Mouse (Mus musculus) left cerebral cortex, adult 2 months (tissue): Measurements from ENCODE around the gene Anks1. TPM values are rescaled to one million over a fixed set of nuclear protein-coding genes. Genes with fewer than 3 reads are reported as not detected.
A peak's percentile ranks its signal among the peaks of the same experiment; 100 is the strongest.

Experiments
- DNase-seq, 2 experiments: peaks; one replicate each; pipeline ENCODE4 v3.0.0; 2021 to 2022; ENCODE audit warnings: low spot score in 2 of 2, mixed read lengths in 1 of 2; ENCODE audit errors: extremely low spot score in 1 of 2
- H3K27ac ChIP-seq: fragments of 200-600 bp; 2 replicates; pipeline ENCODE4 v1.8.1; 2022
- H3K4me3 ChIP-seq: fragments of 200-600 bp; 2 replicates; pipeline ENCODE4 v1.8.1; 2022
- CTCF ChIP-seq: fragments of 200-600 bp; IDR thresholded peaks from 2 replicates; pipeline ENCODE4 v1.8.1; 2022; ENCODE audit warnings: antibody characterized with exemption, mild to moderate bottlenecking, moderate library complexity
- intact Hi-C: fragments of 180-260 bp; cut with DNase I; formaldehyde crosslinking; loops from one replicate; pipeline ENCODE4 v1.15.1; 2025
- total RNA-seq, 2 experiments: library from RNA; stranded (reverse); gene quantifications; 2 replicates each; pipeline ENCODE4 v1.2.3; 2021

The Anks1 gene
- total RNA-seq, 2 experiments from 2014 or later = 36.6 to 54.9 TPM

DNA sequence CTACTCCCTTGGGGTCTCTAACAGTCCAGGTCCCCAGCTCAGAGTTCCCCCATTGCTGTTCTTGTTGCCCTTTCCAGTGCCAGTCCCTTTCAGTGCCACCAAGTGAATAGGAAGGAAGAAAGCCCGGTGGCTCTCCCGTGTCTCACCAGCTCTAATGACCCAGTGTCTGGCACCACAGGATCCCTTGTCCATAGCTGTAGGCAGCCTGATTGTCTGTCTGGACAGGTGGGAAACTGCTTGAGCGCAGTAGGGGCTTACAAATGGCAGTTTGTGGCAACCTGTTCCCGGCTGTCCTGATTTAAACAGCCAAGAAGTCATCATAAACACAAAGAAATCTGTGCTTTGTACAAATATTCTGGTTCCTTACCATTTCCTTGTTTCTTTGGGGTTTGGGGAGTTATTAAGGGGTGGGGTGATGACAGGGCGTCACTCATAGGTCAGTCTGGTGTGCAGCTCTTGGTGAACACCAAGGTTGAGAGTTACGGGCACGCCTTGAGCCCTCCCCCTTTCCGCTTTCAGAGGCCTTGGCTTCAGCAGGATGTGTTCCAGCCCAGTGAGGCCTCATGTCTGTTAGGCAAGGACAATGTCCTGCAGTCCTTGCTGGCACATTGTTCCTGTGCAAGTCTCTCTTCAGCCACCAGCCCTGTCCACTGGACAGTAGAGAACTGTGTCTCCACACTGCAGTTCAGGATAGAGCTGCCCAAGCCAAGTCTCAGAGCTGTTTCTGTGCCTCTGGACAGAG is 107.1 kb downstream of the Anks1 start:
- Histone ChIP-seq H3K4me3 (no peak overlapping the region), H3K27ac (peak overlapping the region; percentile 58)
- no peak for DNase-seq
- no peak for TF ChIP-seq CTCF
- intact Hi-C loops = no loop called here

DNA sequence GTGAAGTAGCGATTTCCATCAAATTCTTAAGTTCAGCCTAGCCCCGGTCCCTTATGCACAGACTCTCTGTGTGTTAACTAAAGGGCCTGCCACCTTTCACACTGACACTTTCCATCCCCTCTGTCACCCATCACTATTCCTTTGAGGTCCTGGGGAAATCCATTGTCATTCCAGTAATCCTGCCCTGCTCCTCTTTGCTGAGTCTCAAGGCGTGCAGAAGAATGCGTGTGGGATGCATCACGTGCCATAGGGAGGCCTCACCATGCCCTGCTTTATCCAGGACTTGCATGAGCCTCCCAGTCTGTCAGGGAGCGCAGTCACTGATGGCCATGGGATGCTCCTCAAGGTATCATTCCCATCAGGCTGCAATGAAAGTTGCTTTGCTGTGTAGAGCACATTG is 109.2 kb downstream of the Anks1 start:
- Histone ChIP-seq H3K4me3 (no peak overlapping the region), H3K27ac (no peak overlapping the region)
- TF ChIP-seq CTCF = no peak
- no peak for DNase-seq
- intact Hi-C loops = no loop called here

- intact Hi-C loops = no loop called here
- Histone ChIP-seq H3K27ac (no peak overlapping the region), H3K4me3 (no peak overlapping the region)
- no peak for DNase-seq
- no peak for TF ChIP-seq CTCF
Measured at GRCm38 (mm10) chr17:28018776-28019175, 109.7 kb downstream of the Anks1 start.

DNA sequence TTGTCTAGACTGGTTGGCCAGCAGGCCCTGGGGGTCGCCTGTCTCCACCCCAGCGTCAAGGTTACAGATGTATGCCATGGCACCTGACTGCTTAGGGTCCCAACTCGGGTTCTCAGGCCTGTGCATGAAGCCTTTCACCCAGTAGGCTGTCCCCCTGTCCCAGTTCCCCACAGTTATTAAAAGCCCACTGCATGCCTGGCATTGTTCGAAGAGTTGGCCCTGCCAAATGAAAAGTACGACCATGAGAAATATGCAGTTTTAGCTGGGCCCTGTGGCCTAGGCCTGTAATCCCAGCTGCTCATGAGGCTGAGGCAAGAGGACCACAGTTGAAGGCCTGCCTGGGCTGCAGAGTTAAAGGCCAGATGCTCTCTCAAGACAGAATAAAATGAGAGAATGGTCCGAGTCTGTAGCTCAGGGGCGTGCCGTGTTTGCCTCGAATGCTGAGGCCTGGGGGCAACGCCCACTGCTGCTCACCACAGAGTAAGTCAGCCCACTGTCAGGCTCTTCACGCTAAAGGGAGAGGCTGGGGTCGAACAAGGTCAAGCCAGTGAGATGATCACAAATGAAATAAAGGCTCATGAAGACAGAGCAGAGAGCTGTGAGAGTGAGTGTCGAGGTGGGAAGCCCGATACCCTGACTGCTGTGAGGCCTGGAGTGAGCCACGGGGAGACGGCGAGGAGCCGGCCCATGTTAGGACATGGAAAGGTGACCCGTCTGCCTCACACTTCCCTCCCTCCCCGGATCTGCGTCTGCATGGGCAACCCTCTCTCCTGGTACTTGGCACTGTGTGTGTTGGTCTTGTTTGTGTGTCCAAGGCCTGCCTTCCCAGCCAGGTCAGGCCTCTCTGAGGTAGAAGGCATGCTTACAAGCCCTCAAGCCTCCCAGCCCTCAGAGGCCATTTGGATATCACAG is 110.9 kb downstream of the Anks1 start:
- no peak for TF ChIP-seq CTCF
- H3K4me3 ChIP-seq = no peak overlapping the region
- no peak for DNase-seq
- no peak overlapping the region for H3K27ac ChIP-seq
- intact Hi-C loops = no loop called here

GRCm38 (mm10) chr17:28021911-28022310 is 112.8 kb downstream of the Anks1 start:
- H3K27ac ChIP-seq = no peak overlapping the region
- intact Hi-C loops = no loop called here
- TF ChIP-seq CTCF = no peak

GRCm38 (mm10) chr17:28022854-28023655 is 113.9 kb downstream of the Anks1 start:
- intact Hi-C loops = no loop called here
- no peak for TF ChIP-seq CTCF

More at GRCm38 (mm10) chr17:28021911-28022310, 112.8 kb downstream of the Anks1 start:
- no peak for DNase-seq
- no peak overlapping the region for H3K4me3 ChIP-seq

DNA sequence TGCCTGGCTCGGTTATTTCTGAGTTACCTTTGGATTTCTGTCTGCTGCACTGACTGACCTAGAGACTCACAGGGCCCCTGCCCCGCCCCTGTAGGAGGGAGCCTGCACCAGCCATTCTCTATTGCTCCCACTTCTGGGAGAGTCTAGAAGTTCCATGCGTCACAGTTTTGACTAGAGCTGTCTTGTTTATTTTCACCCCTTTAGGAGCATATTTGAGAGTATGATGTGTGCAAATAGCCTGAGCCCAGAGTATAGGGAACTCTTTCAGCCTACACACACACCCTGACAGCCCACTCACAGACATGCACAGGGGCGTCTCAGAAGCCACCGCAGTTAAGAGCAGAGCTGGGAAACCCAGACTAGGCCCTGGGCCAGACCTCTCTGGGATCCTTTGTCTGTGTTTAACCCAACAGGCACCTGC is 116.4 kb downstream of the Anks1 start:
- 0 out of 2 replicates have a peak overlapping the region, but pooled peaks have one; percentile 15 for H3K27ac ChIP-seq
- no peak for TF ChIP-seq CTCF
- H3K4me3 ChIP-seq = no peak overlapping the region
- intact Hi-C loops = no loop called here
- no peak for DNase-seq

More at GRCm38 (mm10) chr17:28022854-28023655, 113.9 kb downstream of the Anks1 start:
- H3K4me3 ChIP-seq = no peak overlapping the region
- peak; percentile 39 to 51 for DNase-seq
- 0 out of 2 replicates have a peak overlapping the region, but pooled peaks have one; percentile 24 for H3K27ac ChIP-seq

DNA sequence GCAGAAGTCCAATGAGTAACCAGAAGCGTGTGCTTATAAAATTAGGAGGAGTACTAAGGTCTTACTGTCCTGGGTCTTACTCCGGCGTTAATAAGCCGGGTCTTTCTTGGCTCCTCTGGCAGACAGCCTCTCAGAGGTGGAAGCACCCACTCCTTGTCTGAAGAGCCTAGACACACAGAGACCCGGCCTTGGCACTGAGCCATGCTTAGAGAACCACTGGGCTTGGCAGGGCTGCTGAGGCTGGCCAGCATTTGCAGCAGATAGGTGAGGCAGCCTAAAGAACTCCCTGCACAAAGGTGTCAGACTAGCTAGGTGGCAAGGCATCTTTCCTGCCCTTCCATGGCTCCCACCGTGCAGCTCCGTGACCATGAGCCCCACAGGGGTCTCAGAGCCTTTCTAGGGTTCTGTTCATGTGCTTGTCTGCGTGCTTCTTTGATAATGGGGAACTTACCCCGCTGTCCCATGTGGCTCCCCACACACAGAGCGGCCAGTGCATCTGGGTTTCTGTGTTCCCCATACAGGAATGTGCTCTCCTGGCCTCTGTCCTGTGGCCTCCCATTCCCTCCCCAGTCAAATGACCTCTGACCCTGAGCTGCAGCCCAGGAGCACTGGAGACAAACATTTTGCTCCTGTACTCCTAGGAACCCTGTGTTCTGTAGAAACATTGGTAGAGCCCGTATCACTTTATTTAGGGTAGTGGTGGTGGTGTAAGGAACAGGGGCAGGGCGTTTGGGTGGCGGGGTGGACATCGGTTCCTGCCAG is 117.2 kb downstream of the Anks1 start:
- H3K27ac ChIP-seq = no peak overlapping the region

DNA sequence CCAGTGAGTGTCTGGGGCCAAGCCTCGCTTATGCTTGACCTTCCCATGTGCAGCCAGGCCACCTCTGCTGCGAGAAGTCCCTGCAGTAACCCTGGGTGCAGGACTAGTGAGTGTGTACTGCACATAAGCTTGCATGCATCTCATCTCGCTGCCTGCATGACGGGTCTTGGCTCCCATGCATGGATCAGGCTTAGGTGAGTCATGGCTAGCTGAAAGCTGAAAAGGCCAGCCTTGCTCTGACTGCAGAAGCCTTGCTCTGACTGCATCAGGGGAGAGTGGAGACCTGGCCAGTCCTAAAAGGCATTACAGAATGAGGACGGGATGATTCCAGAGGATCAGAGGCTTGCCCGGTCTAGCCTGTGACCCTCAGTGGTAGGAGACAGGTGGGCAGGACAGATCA is 118.1 kb downstream of the Anks1 start:
- H3K27ac ChIP-seq = no peak overlapping the region
- DNase-seq = no peak
- TF ChIP-seq CTCF = no peak

More for the DNA sequence above, 117.2 kb downstream of the Anks1 start:
- no peak for DNase-seq
- no peak overlapping the region for H3K4me3 ChIP-seq
- intact Hi-C loops = no loop called here
- TF ChIP-seq CTCF = no peak

DNA sequence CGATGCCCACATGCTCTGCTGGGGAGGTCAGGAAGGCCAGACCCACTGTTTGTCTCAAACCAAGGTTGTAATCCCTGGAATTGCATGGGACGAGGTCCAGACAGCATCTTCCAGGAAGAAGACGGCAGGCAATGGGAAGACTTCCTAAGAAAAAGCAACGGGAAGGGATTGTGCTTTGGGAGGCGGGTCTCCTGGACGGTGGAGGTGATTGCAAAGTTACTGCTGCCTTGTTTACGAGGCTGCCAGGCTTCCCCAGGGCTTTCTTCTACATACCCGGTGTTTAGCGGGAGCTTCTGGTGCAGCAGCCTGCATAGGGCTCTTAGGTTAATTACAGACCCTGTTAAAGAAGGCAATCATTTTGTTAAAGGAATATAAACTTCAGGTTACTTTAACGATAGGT is 119.1 kb downstream of the Anks1 start:
- TF ChIP-seq CTCF = no peak
- intact Hi-C loops = no loop called here

More for the DNA sequence above, 118.1 kb downstream of the Anks1 start:
- intact Hi-C loops = no loop called here
- no peak overlapping the region for H3K4me3 ChIP-seq

DNA sequence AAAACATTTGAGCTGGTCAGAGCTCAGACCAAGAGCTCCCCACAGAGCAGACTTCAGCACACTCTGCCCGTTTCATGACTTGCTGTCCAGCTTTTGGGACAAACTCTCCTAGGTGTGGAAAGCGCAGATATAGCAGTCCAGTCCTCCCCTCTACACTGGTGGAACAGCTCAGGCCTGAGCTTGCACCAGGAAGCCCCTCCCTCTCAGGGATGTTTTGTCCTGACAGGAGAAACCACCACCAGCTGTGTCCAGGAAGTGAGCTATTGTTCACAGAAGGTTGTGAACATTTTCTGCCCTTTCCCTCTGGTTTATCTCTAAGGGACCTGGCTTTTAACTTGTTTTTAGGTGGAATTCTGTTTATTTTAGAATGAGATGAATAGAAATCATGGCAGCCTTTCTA is 120.2 kb downstream of the Anks1 start:
- no peak overlapping the region for H3K4me3 ChIP-seq
- H3K27ac ChIP-seq = peak overlapping the region; percentile 47; the same call in 1 of the 2 replicates
- intact Hi-C loops = no loop called here
- DNase-seq = no peak
- TF ChIP-seq CTCF = no peak

More for the DNA sequence above, 119.1 kb downstream of the Anks1 start:
- DNase-seq = no peak
- H3K27ac ChIP-seq = peak overlapping the region; percentile 47; the same call in 1 of the 2 replicates
- no peak overlapping the region for H3K4me3 ChIP-seq
